In genomic region chrX:101273875-101274738, GRCm38 (mm10) we compare ENCODE assay signal across 7 mouse cellular contexts. TPM values are rescaled to one million over a fixed set of nuclear protein-coding genes. Genes with fewer than 3 reads are reported as not detected.
DNase-seq lines count a peak whose midpoint lies in the region; ATAC-seq and TF ChIP-seq lines count a peak whose summit lies in the region.

TSS of gene Med12 (plus strand) at chrX:101274030.

- peak; percentile 88 for DNase-seq in adrenal gland, postnatal 25 days
- DNase-seq in heart, adult 18-20 months: peak; percentile 92 to 95
- peak; percentile 96 for DNase-seq in kidney, adult 2 months
- DNase-seq in spleen, adult 2 months (ENCODE audit: low read depth in 1 of 2, low spot score in 2 of 2): peak; percentile 80 to 92

- H3K27me3 ChIP-seq in embryonic facial prominence, embryonic 12.5 days: 0 out of 2 replicates have a peak, but pooled peaks cover 8% of the 10 kb centered on the region
- no peaks in the 10 kb centered on the region for H3K27me3 ChIP-seq in kidney, adult 2 months (replicated peaks; ENCODE audit: control insufficient read depth, insufficient read depth, low read length)
- peaks cover 27% of the 10 kb centered on the region for H3K27me3 ChIP-seq in limb, embryonic 12.5 days
- H3K27me3 ChIP-seq in midbrain, embryonic 15.5 days (replicated peaks): no peaks in the 10 kb centered on the region; the same call in 1 of the 2 replicates
- no peaks in the 10 kb centered on the region for H3K27me3 ChIP-seq in spleen, adult 2 months (ENCODE audit: control insufficient read depth, insufficient read depth, low read length)

- no peak for TF ChIP-seq CTCF in kidney, adult 2 months (conservative IDR thresholded peaks at IDR 0.05; ENCODE audit: insufficient read depth, insufficient read length, low read depth, low read length)
- TF ChIP-seq CTCF in spleen, adult 2 months (IDR thresholded peaks at IDR 0.05; ENCODE audit: extremely low read depth, insufficient read depth, insufficient read length, insufficient replicate concordance): no peak

- peak within 1 kb of the TSS; percentile 84 for H3K27ac ChIP-seq in embryonic facial prominence, embryonic 12.5 days
- H3K27ac ChIP-seq in kidney, adult 2 months (ENCODE audit: insufficient read depth, low read depth, low read length): peak within 1 kb of the TSS; percentile 73
- H3K27ac ChIP-seq in limb, embryonic 12.5 days: peak within 1 kb of the TSS; percentile 84
- peak within 1 kb of the TSS; percentile 70 for H3K27ac ChIP-seq in midbrain, embryonic 15.5 days
- H3K27ac ChIP-seq in spleen, adult 2 months (ENCODE audit: insufficient read depth, low read length): peak within 1 kb of the TSS; percentile 89

- H3K9ac ChIP-seq in embryonic facial prominence, embryonic 12.5 days: peak within 1 kb of the TSS; percentile 59
- H3K9ac ChIP-seq in limb, embryonic 12.5 days (replicated peaks): peak within 1 kb of the TSS; percentile 64
- peak within 1 kb of the TSS; percentile 56 for H3K9ac ChIP-seq in midbrain, embryonic 15.5 days

- 19% methylated on average over 54 of the region's 54 CpGs for WGBS in embryonic facial prominence, embryonic 12.5 days
- 3% methylated on average over 46 of the region's 54 CpGs for WGBS in kidney, adult 2 months
- 20% methylated on average over 50 of the region's 54 CpGs for WGBS in limb, embryonic 12.5 days
- 21% methylated on average over 54 of the region's 54 CpGs for WGBS in midbrain, embryonic 15.5 days
- 26% methylated on average over 53 of the region's 54 CpGs for WGBS in spleen, adult 2 months

- peak within 1 kb of the TSS; percentile 51 for H3K4me2 ChIP-seq in embryonic facial prominence, embryonic 12.5 days (replicated peaks)
- peak within 1 kb of the TSS; percentile 58 for H3K4me2 ChIP-seq in limb, embryonic 12.5 days
- H3K4me2 ChIP-seq in midbrain, embryonic 15.5 days: peak within 1 kb of the TSS; percentile 51

- peak within 1 kb of the TSS; percentile 55 for H3K4me3 ChIP-seq in embryonic facial prominence, embryonic 12.5 days
- H3K4me3 ChIP-seq in kidney, adult 2 months (ENCODE audit: insufficient read depth, low read depth, low read length): peak within 1 kb of the TSS; percentile 96
- peak within 1 kb of the TSS; percentile 55 for H3K4me3 ChIP-seq in limb, embryonic 12.5 days (replicated peaks)
- H3K4me3 ChIP-seq in midbrain, embryonic 15.5 days: peak within 1 kb of the TSS; percentile 55
- peak within 1 kb of the TSS; percentile 75 for H3K4me3 ChIP-seq in spleen, adult 2 months (ENCODE audit: extremely low read depth, insufficient read depth, insufficient read length)

- no peak for TF ChIP-seq POLR2A in kidney, adult 2 months (IDR thresholded peaks at IDR 0.05; ENCODE audit: low read depth, low read length)
- TF ChIP-seq POLR2A in spleen, adult 2 months (IDR thresholded peaks at IDR 0.05; ENCODE audit: low read depth, low read length): peak; percentile 38

- peaks cover 6% of the 10 kb centered on the region for H3K36me3 ChIP-seq in embryonic facial prominence, embryonic 12.5 days
- H3K36me3 ChIP-seq in kidney, adult 2 months (ENCODE audit: control insufficient read depth, insufficient read depth, low read length): peaks cover 1% of the 10 kb centered on the region; the same call in 1 of the 2 replicates
- peaks cover 33% of the 10 kb centered on the region for H3K36me3 ChIP-seq in limb, embryonic 12.5 days
- H3K36me3 ChIP-seq in midbrain, embryonic 15.5 days (replicated peaks): peaks cover 5% of the 10 kb centered on the region
- peaks cover 7% of the 10 kb centered on the region; the same call in 1 of the 2 replicates for H3K36me3 ChIP-seq in spleen, adult 2 months (ENCODE audit: control insufficient read depth, insufficient read depth, low read length)

- H3K4me1 ChIP-seq in embryonic facial prominence, embryonic 12.5 days: no peaks in the 10 kb centered on the region; the same call in 1 of the 2 replicates
- no peaks in the 10 kb centered on the region; the same call in 1 of the 2 replicates for H3K4me1 ChIP-seq in kidney, adult 2 months (ENCODE audit: control insufficient read depth, insufficient read depth, low read length)
- H3K4me1 ChIP-seq in limb, embryonic 12.5 days (replicated peaks): no peaks in the 10 kb centered on the region
- H3K4me1 ChIP-seq in midbrain, embryonic 15.5 days: peaks cover 9% of the 10 kb centered on the region
- no peaks in the 10 kb centered on the region; the same call in 1 of the 2 replicates for H3K4me1 ChIP-seq in spleen, adult 2 months (ENCODE audit: control insufficient read depth, insufficient read depth, insufficient read length)

- H3K9me3 ChIP-seq in embryonic facial prominence, embryonic 12.5 days: no peaks in the 10 kb centered on the region
- H3K9me3 ChIP-seq in limb, embryonic 12.5 days: no peaks in the 10 kb centered on the region
- no peaks in the 10 kb centered on the region for H3K9me3 ChIP-seq in midbrain, embryonic 15.5 days

- ATAC-seq in embryonic facial prominence, embryonic 12.5 days (ENCODE audit: insufficient number of reproducible peaks, insufficient read depth, low FRiP score, low TSS enrichment): peak; percentile 97
- ATAC-seq in limb, embryonic 12.5 days (ENCODE audit: insufficient number of reproducible peaks, insufficient read depth, low FRiP score, low TSS enrichment, low read depth): peak; percentile 95
- peak; percentile 98 for ATAC-seq in midbrain, embryonic 15.5 days (replicated peaks)

RNA-seq across cellular contexts. Expression of gene Med12, which starts in this region (rescaled TPM):
- 42.3 and 51.4 TPM in 2 replicates for total RNA-seq in adrenal gland, postnatal 25 days (2021)
- polyA plus RNA-seq in embryonic facial prominence, embryonic 12.5 days (2016; fragmentation: Nextera tagmentation; extraction: Ambion mirVana): 37.2 and 39.4 TPM in 2 replicates
- 10 to 100 TPM; 13.5 to 19.1 TPM for total RNA-seq in heart, adult 18-20 months (2021)
- polyA plus RNA-seq in kidney, adult 2 months (2012; rRNA removed): 77.2 and 82.6 TPM in 2 replicates
- polyA plus RNA-seq in limb, embryonic 12.5 days (2016; fragmentation: Nextera tagmentation; extraction: Ambion mirVana): 46.0 and 51.7 TPM in 2 replicates
- polyA plus RNA-seq in midbrain, embryonic 15.5 days (2015; fragmentation: Nextera tagmentation; extraction: Ambion mirVana): 26.6 and 29.1 TPM in 2 replicates
- 236 and 243 TPM in 2 replicates for polyA plus RNA-seq in spleen, adult 2 months (2012; rRNA removed)

Comparison
In these comparisons a context has a peak if more than half of its experiments do, and no peak if none do; other contexts are left out.
1. Peak in every context shown above with its lines: DNase-seq, ATAC-seq, H3K4me3 ChIP-seq and H3K27ac ChIP-seq.